Mouse (Mus musculus) erythroblast, embryonic 14.5 days (primary cell): ENCODE results near the gene Lrrc1. TPM values are rescaled to one million over a fixed set of nuclear protein-coding genes. Genes with fewer than 3 reads are reported as not detected.

ENCODE experiments used
- H3K27me3 ChIP-seq: 2 replicates; pipeline ENCODE4 v1.6.1; 2012; ENCODE audit warnings: inconsistent platforms; ENCODE audit not compliant: control insufficient read depth
- H3K36me3 ChIP-seq: 2 replicates; pipeline ENCODE4 v1.6.1; 2012; ENCODE audit warnings: mild to moderate bottlenecking, inconsistent platforms; ENCODE audit not compliant: control insufficient read depth
- H3K4me1 ChIP-seq: 2 replicates; pipeline ENCODE4 v1.6.1; 2012; ENCODE audit warnings: inconsistent platforms; ENCODE audit not compliant: control insufficient read depth
- H3K4me3 ChIP-seq: replicated peaks from 2 replicates; pipeline ENCODE3; 2012; ENCODE audit warnings: moderate library complexity, mild to moderate bottlenecking, inconsistent platforms
- H3K9me3 ChIP-seq: 2 replicates; pipeline ENCODE4 v1.6.1; 2012; ENCODE audit warnings: low read length, inconsistent platforms, mixed read lengths; ENCODE audit not compliant: control insufficient read depth
- GATA1 ChIP-seq: IDR thresholded peaks from 2 replicates; pipeline ENCODE4 v1.6.1; 2012; ENCODE audit warnings: low read length, inconsistent platforms, mixed read lengths
- TAL1 ChIP-seq: IDR thresholded peaks from 3 replicates; pipeline ENCODE4 v1.6.1; 2012; ENCODE audit warnings: low read length, inconsistent platforms, mixed read lengths
- polyA plus RNA-seq: library from polyadenylated mRNA; stranded (reverse); fragments of >175 nt; gene quantifications from 2 replicates; pipeline ENCODE4 v1.2.3, GENCODE M21; 2012

Lrrc1 gene
- polyA plus RNA-seq, 1 experiment, result 0.09 TPM

DNA sequence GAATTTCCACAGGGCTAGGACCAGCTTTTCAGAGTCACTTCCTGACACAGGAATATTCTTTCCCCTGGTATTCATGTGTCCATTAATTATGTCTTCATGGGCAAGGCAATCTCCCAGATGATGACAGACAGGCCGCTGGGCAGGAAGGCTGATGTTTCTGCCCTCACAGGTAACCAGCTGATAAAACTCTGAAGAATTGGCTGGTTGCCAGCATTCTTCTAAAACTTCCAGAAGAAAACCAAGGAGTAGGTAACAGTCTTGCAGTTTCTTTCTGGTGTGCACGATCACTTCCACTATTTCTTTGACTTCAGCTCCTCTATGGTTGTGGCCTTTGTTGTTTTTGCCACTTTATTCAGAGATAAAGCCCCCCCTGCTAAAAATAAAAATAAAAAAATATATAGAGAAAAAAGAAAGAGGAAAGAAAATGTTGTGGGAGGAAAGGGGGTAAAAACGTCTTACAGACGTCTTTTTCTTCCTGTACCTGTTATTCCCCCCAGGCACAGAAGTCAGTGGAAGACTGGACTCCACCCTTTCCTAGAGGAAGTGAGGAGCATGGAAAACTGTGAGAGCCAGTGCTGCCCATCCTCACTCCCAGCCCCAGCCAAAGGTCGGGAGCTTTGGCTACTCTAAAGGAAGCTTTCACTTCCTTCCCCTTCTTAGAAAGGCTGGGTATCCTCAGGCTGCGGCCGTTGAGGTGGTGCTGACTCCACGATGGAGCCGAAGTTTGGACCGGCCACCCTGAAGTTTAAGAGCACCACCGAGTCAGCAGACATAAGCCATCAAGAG lies 115.2 kb downstream of the Lrrc1 start:
- Histone ChIP-seq H3K9me3 (no peaks in the 10 kb centered on the region), H3K27me3 (peaks cover 2% of the 10 kb centered on the region; the same call in 1 of the 2 replicates), H3K4me1 (peaks cover 28% of the 10 kb centered on the region), H3K36me3 (peaks cover 9% of the 10 kb centered on the region), H3K4me3 (no peak overlapping the region)
- no peak for TF ChIP-seq GATA1
- no peak for TF ChIP-seq TAL1

DNA sequence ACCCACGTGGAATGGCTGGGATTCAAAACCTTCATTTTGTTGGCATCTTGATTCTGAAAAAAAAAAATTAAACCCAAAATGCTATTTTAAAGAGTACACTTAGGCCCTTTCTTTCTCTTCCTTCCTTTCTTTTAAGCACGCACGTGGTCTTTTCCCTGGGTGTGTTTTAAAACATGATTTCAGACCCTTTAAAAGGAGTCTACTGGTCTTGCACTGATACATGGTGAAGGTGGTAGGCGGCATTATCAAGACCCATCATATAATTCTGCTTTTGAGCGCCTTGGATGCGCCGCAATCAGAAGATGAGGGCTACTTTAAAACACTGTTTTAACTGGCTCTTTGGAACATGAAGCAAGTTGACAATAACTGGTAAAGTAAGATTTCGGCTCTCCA lies 115.9 kb downstream of the Lrrc1 start:
- Histone ChIP-seq H3K27me3 (peaks cover 2% of the 10 kb centered on the region; the same call in 1 of the 2 replicates), H3K36me3 (peaks cover 9% of the 10 kb centered on the region), H3K9me3 (no peaks in the 10 kb centered on the region), H3K4me3 (no peak overlapping the region), H3K4me1 (peaks cover 23% of the 10 kb centered on the region)
- TF ChIP-seq GATA1, result no peak
- TF ChIP-seq TAL1, result no peak

DNA sequence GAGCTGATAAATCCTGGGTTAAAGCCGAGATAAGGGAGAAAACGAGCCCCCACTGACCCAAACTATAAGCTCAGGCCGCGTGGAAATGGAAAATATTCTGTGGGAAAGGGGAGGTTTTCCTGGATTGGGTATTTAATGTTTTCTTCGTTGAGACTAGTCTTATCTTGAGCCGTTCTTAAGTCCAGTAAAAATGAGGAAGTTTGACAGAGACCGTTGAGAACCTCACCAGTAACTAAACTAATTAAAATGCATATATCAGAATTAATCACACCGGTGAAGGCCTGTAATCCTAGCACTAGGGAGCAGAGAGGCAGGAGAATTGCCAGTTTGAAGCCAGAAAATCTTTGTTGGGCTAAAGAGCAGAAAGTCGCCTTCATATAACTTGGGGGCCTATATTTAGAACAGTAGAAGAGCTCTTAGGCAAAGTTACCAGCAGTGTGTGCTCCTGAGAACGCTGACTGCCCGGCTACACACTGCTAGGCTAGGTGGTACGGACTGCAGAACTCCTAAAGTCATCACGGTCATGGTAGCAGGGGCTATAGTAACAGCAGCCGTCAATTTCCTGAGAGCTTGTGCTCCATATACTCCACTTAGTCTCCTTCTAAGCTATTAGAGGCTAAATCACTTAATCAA lies 116.4 kb downstream of the Lrrc1 start:
- Histone ChIP-seq H3K27me3 (peaks cover 2% of the 10 kb centered on the region; the same call in 1 of the 2 replicates), H3K36me3 (peaks cover 9% of the 10 kb centered on the region), H3K4me1 (peaks cover 19% of the 10 kb centered on the region), H3K9me3 (no peaks in the 10 kb centered on the region), H3K4me3 (no peak overlapping the region)
- TF ChIP-seq GATA1, result no peak
- TF ChIP-seq TAL1, result no peak

DNA sequence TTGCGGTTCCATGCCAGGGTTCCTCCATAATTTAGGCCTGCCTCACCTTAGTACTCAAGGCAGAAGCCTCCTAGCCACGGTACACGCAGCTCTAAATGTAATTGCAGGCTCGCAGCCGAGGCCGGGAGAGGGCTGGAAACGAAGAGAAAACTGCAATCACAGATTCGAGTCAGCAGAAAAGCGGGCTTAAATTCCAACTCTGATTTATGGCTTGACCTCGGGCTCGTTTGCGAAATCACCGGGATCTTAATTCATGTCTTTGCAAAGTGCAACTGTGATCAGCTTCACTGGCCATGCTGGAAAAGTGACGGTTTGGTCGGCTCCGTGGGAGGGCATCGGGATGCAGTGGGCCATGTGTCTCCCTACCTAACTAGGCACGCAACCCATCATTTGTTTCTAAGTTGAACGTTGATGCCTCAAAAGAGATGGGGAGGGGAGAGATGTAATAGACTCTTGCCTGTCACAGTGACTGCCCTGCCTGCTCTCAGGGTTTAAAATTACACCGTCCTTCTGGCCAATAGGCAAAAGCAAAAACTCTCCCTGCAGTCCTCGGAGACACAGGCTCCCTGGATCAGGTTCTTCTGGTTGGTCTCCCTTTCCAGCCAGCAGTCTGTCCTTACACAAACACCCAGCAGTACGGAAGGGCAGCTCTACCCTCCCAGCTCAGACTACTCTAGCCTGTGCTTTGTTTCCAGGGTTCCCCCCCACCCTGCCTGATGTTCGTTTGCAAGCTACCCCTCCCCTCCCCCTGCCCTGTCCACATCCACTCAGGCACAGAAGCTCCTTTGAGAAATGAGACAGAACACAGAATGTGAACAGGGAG lies 117.2 kb downstream of the Lrrc1 start:
- no peak overlapping the region for H3K4me3 ChIP-seq
- H3K36me3 ChIP-seq, result peaks cover 9% of the 10 kb centered on the region
- peaks cover 2% of the 10 kb centered on the region; the same call in 1 of the 2 replicates for H3K27me3 ChIP-seq
- H3K9me3 ChIP-seq, result no peaks in the 10 kb centered on the region
- no peak for TF ChIP-seq TAL1
- no peak for TF ChIP-seq GATA1
- H3K4me1 ChIP-seq, result peaks cover 23% of the 10 kb centered on the region

DNA sequence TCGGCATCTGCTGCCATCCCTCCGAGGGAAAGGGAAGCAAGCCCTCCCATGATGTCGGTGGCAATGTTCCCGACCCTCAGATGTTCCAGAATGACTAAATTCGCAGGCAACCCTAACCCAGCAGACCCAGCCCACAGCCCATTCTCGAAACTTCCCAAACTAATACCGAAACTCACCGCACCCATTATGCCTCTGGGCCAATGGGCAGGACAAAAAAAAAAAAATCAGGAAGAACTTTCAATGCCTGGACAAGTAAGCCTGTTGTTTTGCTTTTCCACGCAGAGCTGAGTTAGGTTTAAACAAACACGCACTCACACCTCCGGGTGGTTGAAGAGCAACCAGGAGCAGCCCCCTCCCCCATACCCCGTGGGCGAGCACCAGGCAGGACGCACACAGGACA lies 118.6 kb downstream of the Lrrc1 start:
- TF ChIP-seq TAL1, result no peak
- TF ChIP-seq GATA1, result no peak
- no peak overlapping the region for H3K4me3 ChIP-seq
- peaks cover 2% of the 10 kb centered on the region; the same call in 1 of the 2 replicates for H3K27me3 ChIP-seq
- peaks cover 3% of the 10 kb centered on the region for H3K36me3 ChIP-seq
- H3K4me1 ChIP-seq, result peaks cover 26% of the 10 kb centered on the region
- no peaks in the 10 kb centered on the region for H3K9me3 ChIP-seq

DNA sequence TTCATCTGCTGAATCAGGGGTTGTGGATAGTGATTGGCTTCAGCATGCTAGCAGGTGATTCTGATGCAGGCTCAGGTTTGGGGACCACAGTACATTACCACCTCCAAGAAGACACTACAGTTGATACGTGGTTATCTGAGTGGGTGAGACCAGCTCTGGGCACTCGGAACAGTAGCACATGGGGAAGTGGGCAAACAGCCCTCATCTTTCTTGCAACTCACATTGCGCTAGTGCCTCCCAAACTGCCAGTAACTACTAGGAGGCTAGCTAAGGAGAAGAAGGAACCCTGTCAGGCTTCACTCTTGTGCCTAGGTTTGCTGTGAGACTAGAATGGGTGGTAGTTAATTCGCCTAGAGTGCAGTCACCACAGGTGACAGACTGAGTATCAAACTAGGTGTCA lies 119.1 kb downstream of the Lrrc1 start:
- Histone ChIP-seq H3K4me3 (no peak overlapping the region), H3K27me3 (peaks cover 2% of the 10 kb centered on the region; the same call in 1 of the 2 replicates), H3K4me1 (peaks cover 31% of the 10 kb centered on the region), H3K9me3 (no peaks in the 10 kb centered on the region), H3K36me3 (peaks cover 2% of the 10 kb centered on the region; the same call in 1 of the 2 replicates)
- TF ChIP-seq TAL1 (no peak), GATA1 (no peak)

DNA sequence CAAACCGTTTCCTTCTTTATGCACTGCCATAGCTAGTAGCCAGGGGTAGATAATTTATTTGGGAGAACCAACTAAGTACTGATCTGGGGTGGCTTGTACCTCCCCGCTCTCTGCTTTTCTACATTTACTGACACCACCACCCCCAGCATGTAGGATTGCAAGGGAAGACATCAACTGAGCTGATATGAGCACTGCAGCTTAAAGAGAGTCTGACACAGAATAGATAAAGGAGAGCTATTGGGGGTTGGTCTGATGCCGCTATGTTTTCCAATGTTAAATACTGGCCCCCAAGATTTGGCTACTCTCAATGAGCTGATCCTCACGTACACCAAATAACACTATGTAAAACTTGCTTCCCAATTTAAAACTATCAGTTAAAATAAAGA lies 124.5 kb downstream of the Lrrc1 start:
- Histone ChIP-seq H3K4me1 (peaks cover 39% of the 10 kb centered on the region), H3K36me3 (no peaks in the 10 kb centered on the region), H3K27me3 (no peaks in the 10 kb centered on the region), H3K9me3 (no peaks in the 10 kb centered on the region), H3K4me3 (no peak overlapping the region)
- TF ChIP-seq GATA1 (no peak), TAL1 (no peak)

DNA sequence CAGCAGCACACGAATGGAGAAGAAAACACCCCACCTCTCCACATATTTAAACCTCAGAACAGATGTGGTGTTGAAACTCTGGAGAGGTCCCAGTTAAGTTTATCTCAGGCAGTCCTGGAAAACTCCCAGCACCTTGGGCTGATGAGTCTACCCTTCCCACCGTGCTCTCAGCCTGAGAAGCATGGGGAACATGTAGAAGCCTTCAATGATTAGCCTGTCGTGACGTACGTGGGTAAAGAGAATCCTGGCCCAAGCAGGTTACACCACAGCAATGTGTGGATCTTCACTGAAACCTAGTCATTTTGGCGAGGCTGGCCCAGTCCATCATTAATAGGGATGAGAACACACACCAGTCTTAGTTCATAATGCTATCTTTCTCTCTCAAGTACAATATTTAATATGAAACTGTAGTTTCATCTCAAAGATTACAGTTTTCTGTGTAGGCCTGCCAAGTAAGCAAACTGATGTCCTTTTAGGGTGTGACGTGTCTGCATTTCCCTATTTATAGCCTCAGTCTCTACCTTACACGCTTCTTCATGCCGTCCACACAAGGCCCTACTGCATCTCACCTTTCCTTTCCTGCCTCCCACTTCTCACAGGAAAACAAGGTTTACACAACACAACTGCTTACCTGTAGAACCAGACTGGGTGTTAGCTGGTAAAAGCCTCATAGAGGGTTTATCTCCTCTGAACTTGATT lies 125.0 kb downstream of the Lrrc1 start:
- H3K36me3 ChIP-seq, result no peaks in the 10 kb centered on the region
- no peaks in the 10 kb centered on the region for H3K27me3 ChIP-seq
- no peaks in the 10 kb centered on the region for H3K9me3 ChIP-seq
- no peak overlapping the region for H3K4me3 ChIP-seq
- peaks cover 39% of the 10 kb centered on the region for H3K4me1 ChIP-seq
- no peak for TF ChIP-seq GATA1
- no peak for TF ChIP-seq TAL1
